Mouse (Mus musculus): ENCODE data around the gene Mlh1. TPM values are rescaled to one million over a fixed set of nuclear protein-coding genes. Genes with fewer than 3 reads are reported as not detected.

Gene Mlh1
- polyA plus RNA-seq, 1 experiment from 2014 or later = 30.0 TPM

GRCm38 (mm10) chr9:111289832-111290339 lies 18.3 kb upstream of the Mlh1 start:
- ATAC-seq = peak; percentile 64
- WGBS = 13% methylated on average over 21 of the region's 21 CpGs
- no peaks in the 10 kb centered on the region for H3K27me3 ChIP-seq (replicated peaks; ENCODE audit: control insufficient read depth, insufficient read depth, low read length)
- peaks cover 7% of the 10 kb centered on the region for H3K4me1 ChIP-seq (replicated peaks; ENCODE audit: control insufficient read depth, insufficient read depth, low read length)
- no peaks in the 10 kb centered on the region for H3K9me3 ChIP-seq (ENCODE audit: control insufficient read depth, low read length)
- no peaks in the 10 kb centered on the region for H3K36me3 ChIP-seq (ENCODE audit: control insufficient read depth, insufficient read depth)
- no peak overlapping the region for H3K4me3 ChIP-seq (replicated peaks; ENCODE audit: low read length)
- H3K27ac ChIP-seq (ENCODE audit: low read length) = no peak overlapping the region
- H3K4me2 ChIP-seq (ENCODE audit: low read length) = no peak overlapping the region
- H3K9ac ChIP-seq (replicated peaks; ENCODE audit: low read depth, low read length) = no peak overlapping the region

GRCm38 (mm10) chr9:111289294-111289831 lies 17.8 kb upstream of the Mlh1 start:
- Histone ChIP-seq H3K27me3 (replicated peaks; ENCODE audit: control insufficient read depth, insufficient read depth, low read length) (no peaks in the 10 kb centered on the region), H3K9ac (replicated peaks; ENCODE audit: low read depth, low read length) (no peak overlapping the region), H3K9me3 (ENCODE audit: control insufficient read depth, low read length) (no peaks in the 10 kb centered on the region), H3K4me3 (replicated peaks; ENCODE audit: low read length) (no peak overlapping the region), H3K27ac (ENCODE audit: low read length) (no peak overlapping the region), H3K4me2 (ENCODE audit: low read length) (no peak overlapping the region), H3K36me3 (ENCODE audit: control insufficient read depth, insufficient read depth) (no peaks in the 10 kb centered on the region), H3K4me1 (replicated peaks; ENCODE audit: control insufficient read depth, insufficient read depth, low read length) (peaks cover 7% of the 10 kb centered on the region)
- 57% methylated on average over 9 of the region's 9 CpGs for WGBS
- ATAC-seq = peak; percentile 12; the same call in 1 of the 2 replicates

GRCm38 (mm10) chr9:111287956-111288355 lies 16.4 kb upstream of the Mlh1 start:
- H3K27me3 ChIP-seq (replicated peaks; ENCODE audit: control insufficient read depth, insufficient read depth, low read length) = no peaks in the 10 kb centered on the region
- H3K27ac ChIP-seq (ENCODE audit: low read length) = no peak overlapping the region
- whole genome bisulfite sequencing = 92% methylated on average over 4 of the region's 4 CpGs
- no peak for ATAC-seq
- no peaks in the 10 kb centered on the region for H3K9me3 ChIP-seq (ENCODE audit: control insufficient read depth, low read length)
- H3K9ac ChIP-seq (replicated peaks; ENCODE audit: low read depth, low read length) = no peak overlapping the region
- peaks cover 7% of the 10 kb centered on the region for H3K4me1 ChIP-seq (replicated peaks; ENCODE audit: control insufficient read depth, insufficient read depth, low read length)
- no peak overlapping the region for H3K4me3 ChIP-seq (replicated peaks; ENCODE audit: low read length)
- no peak overlapping the region for H3K4me2 ChIP-seq (ENCODE audit: low read length)
- H3K36me3 ChIP-seq (ENCODE audit: control insufficient read depth, insufficient read depth) = no peaks in the 10 kb centered on the region

GRCm38 (mm10) chr9:111286468-111286867 lies 14.9 kb upstream of the Mlh1 start:
- ATAC-seq = no peak
- Histone ChIP-seq H3K9ac (replicated peaks; ENCODE audit: low read depth, low read length) (no peak overlapping the region), H3K9me3 (ENCODE audit: control insufficient read depth, low read length) (no peaks in the 10 kb centered on the region), H3K4me2 (ENCODE audit: low read length) (no peak overlapping the region), H3K4me3 (replicated peaks; ENCODE audit: low read length) (no peak overlapping the region), H3K4me1 (replicated peaks; ENCODE audit: control insufficient read depth, insufficient read depth, low read length) (peaks cover 7% of the 10 kb centered on the region), H3K27me3 (replicated peaks; ENCODE audit: control insufficient read depth, insufficient read depth, low read length) (no peaks in the 10 kb centered on the region), H3K27ac (ENCODE audit: low read length) (no peak overlapping the region), H3K36me3 (ENCODE audit: control insufficient read depth, insufficient read depth) (no peaks in the 10 kb centered on the region)
- 80% methylated on average over 2 of the region's 2 CpGs for WGBS

DNA sequence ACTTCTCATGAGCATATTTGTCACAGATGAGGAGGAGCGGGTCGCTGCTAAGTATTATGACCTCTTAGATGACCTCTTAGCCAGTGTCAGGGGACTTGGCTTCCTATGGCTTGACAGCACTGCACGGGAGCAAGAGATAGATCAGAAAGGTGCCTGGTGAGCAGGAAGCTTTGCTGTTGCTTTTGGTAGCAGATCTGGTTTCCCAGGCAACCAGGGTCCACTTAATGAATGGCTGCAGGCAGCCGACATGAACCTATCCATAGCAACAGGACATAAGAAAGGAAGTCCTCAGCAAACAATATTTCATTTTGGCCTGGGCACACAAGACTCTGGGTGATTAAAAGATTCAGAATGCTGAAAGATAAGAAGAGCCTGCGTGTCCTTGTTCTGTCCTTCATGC lies 14.1 kb upstream of the Mlh1 start:
- Histone ChIP-seq H3K4me3 (replicated peaks; ENCODE audit: low read length) (no peak overlapping the region), H3K27ac (ENCODE audit: low read length) (peak overlapping the region; percentile 31; the same call in 1 of the 2 replicates), H3K9ac (replicated peaks; ENCODE audit: low read depth, low read length) (no peak overlapping the region), H3K36me3 (ENCODE audit: control insufficient read depth, insufficient read depth) (no peaks in the 10 kb centered on the region), H3K27me3 (replicated peaks; ENCODE audit: control insufficient read depth, insufficient read depth, low read length) (no peaks in the 10 kb centered on the region), H3K4me2 (ENCODE audit: low read length) (no peak overlapping the region), H3K4me1 (replicated peaks; ENCODE audit: control insufficient read depth, insufficient read depth, low read length) (peaks cover 7% of the 10 kb centered on the region), H3K9me3 (ENCODE audit: control insufficient read depth, low read length) (no peaks in the 10 kb centered on the region)
- 21% methylated on average over 5 of the region's 5 CpGs for WGBS
- ATAC-seq = no peak

- Histone ChIP-seq H3K27me3 (replicated peaks; ENCODE audit: control insufficient read depth, insufficient read depth, low read length) (no peaks in the 10 kb centered on the region), H3K9me3 (ENCODE audit: control insufficient read depth, low read length) (no peaks in the 10 kb centered on the region), H3K4me2 (ENCODE audit: low read length) (no peak overlapping the region), H3K4me3 (replicated peaks; ENCODE audit: low read length) (no peak overlapping the region), H3K4me1 (replicated peaks; ENCODE audit: control insufficient read depth, insufficient read depth, low read length) (peaks cover 7% of the 10 kb centered on the region), H3K9ac (replicated peaks; ENCODE audit: low read depth, low read length) (no peak overlapping the region), H3K27ac (ENCODE audit: low read length) (no peak overlapping the region), H3K36me3 (ENCODE audit: control insufficient read depth, insufficient read depth) (no peaks in the 10 kb centered on the region)
- WGBS = 27% methylated on average over 3 of the region's 3 CpGs
- no peak for ATAC-seq
These were observed 13.5 kb upstream of the Mlh1 start for GRCm38 (mm10) chr9:111285061-111285460.

- Histone ChIP-seq H3K4me1 (replicated peaks; ENCODE audit: control insufficient read depth, insufficient read depth, low read length) (peaks cover 39% of the 10 kb centered on the region), H3K4me2 (ENCODE audit: low read length) (peak overlapping the region; percentile 33), H3K9me3 (ENCODE audit: control insufficient read depth, low read length) (no peaks in the 10 kb centered on the region), H3K4me3 (replicated peaks; ENCODE audit: low read length) (peak overlapping the region; percentile 15; the same call in 1 of the 2 replicates), H3K27me3 (replicated peaks; ENCODE audit: control insufficient read depth, insufficient read depth, low read length) (no peaks in the 10 kb centered on the region), H3K27ac (ENCODE audit: low read length) (no peak overlapping the region), H3K9ac (replicated peaks; ENCODE audit: low read depth, low read length) (peak overlapping the region; percentile 19; the same call in 1 of the 2 replicates), H3K36me3 (ENCODE audit: control insufficient read depth, insufficient read depth) (peaks cover 18% of the 10 kb centered on the region)
- no peak for ATAC-seq
- 83% methylated on average over 1 of the region's 1 CpGs for WGBS
These were observed 3.6 kb upstream of the Mlh1 start for GRCm38 (mm10) chr9:111275156-111275555.

- H3K36me3 ChIP-seq (ENCODE audit: control insufficient read depth, insufficient read depth) = peaks cover 14% of the 10 kb centered on the region
- no peak overlapping the region for H3K9ac ChIP-seq (replicated peaks; ENCODE audit: low read depth, low read length)
- H3K27ac ChIP-seq (ENCODE audit: low read length) = no peak overlapping the region
- H3K4me1 ChIP-seq (replicated peaks; ENCODE audit: control insufficient read depth, insufficient read depth, low read length) = peaks cover 40% of the 10 kb centered on the region
- no peaks in the 10 kb centered on the region for H3K9me3 ChIP-seq (ENCODE audit: control insufficient read depth, low read length)
- WGBS = 84% methylated on average over 1 of the region's 1 CpGs
- H3K27me3 ChIP-seq (replicated peaks; ENCODE audit: control insufficient read depth, insufficient read depth, low read length) = no peaks in the 10 kb centered on the region
- H3K4me2 ChIP-seq (ENCODE audit: low read length) = peak overlapping the region; percentile 22; the same call in 1 of the 2 replicates
- ATAC-seq = no peak
- H3K4me3 ChIP-seq (replicated peaks; ENCODE audit: low read length) = no peak overlapping the region
These were observed 2.4 kb upstream of the Mlh1 start for GRCm38 (mm10) chr9:111273958-111274357.

GRCm38 (mm10) chr9:111272996-111273785 lies 1.6 kb upstream of the Mlh1 start:
- Histone ChIP-seq H3K9me3 (ENCODE audit: control insufficient read depth, low read length) (no peaks in the 10 kb centered on the region), H3K36me3 (ENCODE audit: control insufficient read depth, insufficient read depth) (peaks cover 11% of the 10 kb centered on the region), H3K4me3 (replicated peaks; ENCODE audit: low read length) (peak overlapping the region; percentile 89), H3K4me1 (replicated peaks; ENCODE audit: control insufficient read depth, insufficient read depth, low read length) (peaks cover 40% of the 10 kb centered on the region), H3K27ac (ENCODE audit: low read length) (no peak overlapping the region), H3K9ac (replicated peaks; ENCODE audit: low read depth, low read length) (peak overlapping the region; percentile 93), H3K27me3 (replicated peaks; ENCODE audit: control insufficient read depth, insufficient read depth, low read length) (no peaks in the 10 kb centered on the region), H3K4me2 (ENCODE audit: low read length) (peak overlapping the region; percentile 83)
- ATAC-seq = no peak
- 76% methylated on average over 15 of the region's 15 CpGs for WGBS
